In genomic region chr1:170679624-170680023, GRCm38 (mm10) we compare ENCODE assay signal across 14 mouse cellular contexts. TPM values are rescaled to one million over a fixed set of nuclear protein-coding genes. Genes with fewer than 3 reads are reported as not detected.
DNase-seq lines count a peak whose midpoint lies in the region; ATAC-seq lines count a peak whose summit lies in the region.
"Had no signal": no experiment of that assay in that cellular context is flagged by ENCODE, and none has a peak within 500 bp of the region (broad histone marks: within the 10 kb centered on the region; RNA-seq: fewer than 3 reads in every experiment).

No protein-coding gene starts in this region.

- H3K27me3 ChIP-seq in forebrain, embryonic 13.5 days = no peaks in the 10 kb centered on the region
- H3K27me3 ChIP-seq in forebrain, embryonic 12.5 days = no peaks in the 10 kb centered on the region
- H3K27me3 ChIP-seq: hindbrain, embryonic 15.5 days; liver, embryonic 13.5 days; neural tube, embryonic 12.5 days had no signal

- H3K4me3 ChIP-seq in forebrain, embryonic 13.5 days = no peak overlapping the region
- H3K4me3 ChIP-seq in forebrain, embryonic 12.5 days (replicated peaks) = no peak overlapping the region
- H3K4me3 ChIP-seq: erythroblast, embryonic 14.5 days; hindbrain, embryonic 15.5 days; liver, embryonic 13.5 days; neural tube, embryonic 12.5 days had no signal

- WGBS in forebrain, embryonic 13.5 days = 88% methylated on average over 2 of the region's 2 CpGs
- WGBS in forebrain, embryonic 12.5 days = 75% methylated on average over 2 of the region's 2 CpGs

- no peak overlapping the region for H3K27ac ChIP-seq in forebrain, embryonic 13.5 days
- H3K27ac ChIP-seq in forebrain, embryonic 12.5 days = no peak overlapping the region
- H3K27ac ChIP-seq: hindbrain, embryonic 15.5 days; liver, embryonic 13.5 days; neural tube, embryonic 12.5 days had no signal

- H3K4me2 ChIP-seq in forebrain, embryonic 13.5 days = no peak overlapping the region
- no peak overlapping the region for H3K4me2 ChIP-seq in forebrain, embryonic 12.5 days
- H3K4me2 ChIP-seq: hindbrain, embryonic 15.5 days; liver, embryonic 13.5 days; neural tube, embryonic 12.5 days had no signal

- DNase-seq in brain, adult 2 months (ENCODE audit: low read depth, low spot score) = peak; percentile 73
- peak; percentile 48 to 68 for DNase-seq in cerebellum, postnatal 10 days
- DNase-seq in layer of hippocampus, adult 9-10 months (ENCODE audit: low spot score) = peak; percentile 59
- no peak for DNase-seq in gastrocnemius, postnatal 4 days (ENCODE audit: low spot score in 2 of 2)
- no peak for DNase-seq in gastrocnemius, adult 8-10 months (ENCODE audit: low spot score in 2 of 2)
- DNase-seq in spleen, adult 18-20 months = no peak
- DNase-seq: adrenal gland, postnatal 25 days; kidney, adult 8-10 months; liver, embryonic 13.5 days had no signal

- H3K4me1 ChIP-seq in forebrain, embryonic 13.5 days = no peaks in the 10 kb centered on the region
- no peaks in the 10 kb centered on the region for H3K4me1 ChIP-seq in forebrain, embryonic 12.5 days
- H3K4me1 ChIP-seq: hindbrain, embryonic 15.5 days; liver, embryonic 13.5 days; neural tube, embryonic 12.5 days had no signal

- ATAC-seq in forebrain, embryonic 13.5 days = peak; percentile 53; the same call in 1 of the 2 replicates
- ATAC-seq in forebrain, embryonic 12.5 days (ENCODE audit: low FRiP score) = no peak

- no peaks in the 10 kb centered on the region for H3K9me3 ChIP-seq in forebrain, embryonic 13.5 days (replicated peaks)
- H3K9me3 ChIP-seq in forebrain, embryonic 12.5 days = no peaks in the 10 kb centered on the region
- H3K9me3 ChIP-seq: hindbrain, embryonic 15.5 days; liver, embryonic 13.5 days; neural tube, embryonic 12.5 days had no signal

- no peak overlapping the region for H3K9ac ChIP-seq in forebrain, embryonic 13.5 days
- H3K9ac ChIP-seq in forebrain, embryonic 12.5 days = no peak overlapping the region
- H3K9ac ChIP-seq: hindbrain, embryonic 15.5 days; liver, embryonic 13.5 days; neural tube, embryonic 12.5 days had no signal

- peaks cover 7% of the 10 kb centered on the region for H3K36me3 ChIP-seq in forebrain, embryonic 13.5 days (ENCODE audit: poor library complexity, severe bottlenecking)
- peaks cover 11% of the 10 kb centered on the region for H3K36me3 ChIP-seq in forebrain, embryonic 12.5 days (replicated peaks)
- H3K36me3 ChIP-seq: hindbrain, embryonic 15.5 days; liver, embryonic 13.5 days had no signal

RNA-seq across cellular contexts. Expression of gene Olfml2b, which starts 35.3 kb away (rescaled TPM):
- polyA plus RNA-seq in forebrain, embryonic 13.5 days (2015; fragmentation: Nextera tagmentation; extraction: Ambion mirVana) = 6.7 and 7.3 TPM in 2 replicates
- 6.1 and 6.5 TPM in 2 replicates for polyA plus RNA-seq in forebrain, embryonic 12.5 days (2016; fragmentation: Nextera tagmentation; extraction: Ambion mirVana)
- total RNA-seq in gastrocnemius, postnatal 4 days (2021) = 10 to 100 TPM; 63.6 to 81.0 TPM
- total RNA-seq in gastrocnemius, adult 8-10 months (2022) = 1 to 10 TPM; 1.5 to 3.4 (median 2.0) TPM
- polyA plus RNA-seq: erythroblast, embryonic 14.5 days had no signal

Comparison
In these comparisons a context has a peak if more than half of its experiments do, and no peak if none do; other contexts are left out.
1. RNA of gene Olfml2b, which starts 35.3 kb away (total RNA-seq): 63.6 to 81.0 TPM in gastrocnemius, postnatal 4 days; 1.5 to 3.4 TPM in gastrocnemius, adult 8-10 months; every median in the first group is over 10 times any median in the second.
2. DNase-seq: peak in brain, adult 2 months (single experiment), cerebellum, postnatal 10 days (2 of 2) and layer of hippocampus, adult 9-10 months (single experiment); none in gastrocnemius, postnatal 4 days (0 of 2), gastrocnemius, adult 8-10 months (0 of 2) and spleen, adult 18-20 months (0 of 2).